Comparison of ENCODE assay signal across 8 mouse cellular contexts in the genomic region with DNA sequence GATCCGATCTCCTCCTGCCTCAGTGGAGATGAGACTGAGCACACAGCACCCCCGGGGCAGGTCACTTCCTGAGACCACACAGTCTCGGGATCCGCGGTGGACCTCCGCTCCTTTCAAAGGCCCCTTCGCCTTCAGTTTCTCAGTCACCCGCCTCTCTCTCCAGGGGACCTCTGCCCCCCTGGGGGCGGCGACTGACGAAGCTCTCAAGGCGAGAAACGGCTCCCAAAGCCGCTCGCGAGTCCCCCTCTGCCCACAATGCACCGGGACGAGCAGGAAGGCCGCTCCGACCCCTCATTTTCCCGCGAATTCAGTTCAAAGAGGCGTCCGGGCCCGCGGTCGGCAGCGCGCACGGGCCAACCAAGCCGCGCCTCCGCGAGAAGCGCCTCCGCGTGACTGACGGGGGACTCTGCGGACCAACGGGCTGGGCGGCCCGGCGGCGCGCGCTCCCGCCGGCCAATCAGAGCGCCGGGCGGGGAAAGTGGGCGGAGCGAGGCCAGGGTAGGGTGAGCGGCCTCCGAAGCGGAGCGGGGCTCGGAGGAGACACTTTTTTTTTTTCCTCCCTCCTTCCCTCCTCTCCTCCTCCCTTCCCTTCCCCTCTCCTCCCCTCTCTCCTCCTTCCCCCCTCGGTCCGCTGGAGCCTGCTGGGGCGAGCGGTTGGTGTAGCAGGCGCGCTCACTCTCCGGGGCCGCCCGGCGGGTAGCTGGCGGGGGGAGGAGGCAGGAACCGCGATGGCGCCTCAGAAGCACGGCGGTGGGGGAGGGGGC. TPM values are rescaled to one million over a fixed set of nuclear protein-coding genes. Genes with fewer than 3 reads are reported as not detected.
DNase-seq lines count a peak whose midpoint lies in the region; ATAC-seq and TF ChIP-seq lines count a peak whose summit lies in the region.

Suz12 (plus strand) TSS at position 515 of the 764 bp plus-strand sequence.

- ATAC-seq in forebrain, embryonic 12.5 days (ENCODE audit: low FRiP score): peak; percentile 95
- ATAC-seq in heart, postnatal 0 days (ENCODE audit: insufficient read depth, low read depth): peak; percentile 97
- ATAC-seq in liver, embryonic 16.5 days (ENCODE audit: low read depth): peak; percentile 93
- peak; percentile 98 for ATAC-seq in neural tube, embryonic 13.5 days (ENCODE audit: low read depth)

- H3K4me3 ChIP-seq in E14TG2a.4 (replicated peaks; ENCODE audit: low read length): peak within 1 kb of the TSS; percentile 99
- H3K4me3 ChIP-seq in forebrain, embryonic 12.5 days (replicated peaks): peak within 1 kb of the TSS; percentile 97
- H3K4me3 ChIP-seq in heart, postnatal 0 days (ENCODE audit: low read depth, low read length): peak within 1 kb of the TSS; percentile 88
- H3K4me3 ChIP-seq in liver, embryonic 16.5 days (ENCODE audit: low read depth, low read length): peak within 1 kb of the TSS; percentile 100
- H3K4me3 ChIP-seq in neural tube, embryonic 13.5 days: peak within 1 kb of the TSS; percentile 97
- H3K4me3 ChIP-seq in testis, adult 2 months (ENCODE audit: control insufficient read depth, low read depth, low read length): peak within 1 kb of the TSS; percentile 96

- peak within 1 kb of the TSS; percentile 68 for H3K4me2 ChIP-seq in forebrain, embryonic 12.5 days
- H3K4me2 ChIP-seq in heart, postnatal 0 days (ENCODE audit: low read depth, low read length): peak within 1 kb of the TSS; percentile 92
- H3K4me2 ChIP-seq in liver, embryonic 16.5 days (ENCODE audit: low read depth, low read length): peak within 1 kb of the TSS; percentile 96
- H3K4me2 ChIP-seq in neural tube, embryonic 13.5 days: peak within 1 kb of the TSS; percentile 85

- H3K36me3 ChIP-seq in E14TG2a.4 (ENCODE audit: insufficient read depth, low read length): peaks cover 27% of the 10 kb centered on the region
- peaks cover 16% of the 10 kb centered on the region for H3K36me3 ChIP-seq in forebrain, embryonic 12.5 days (replicated peaks)
- 0 out of 2 replicates have a peak, but pooled peaks cover 6% of the 10 kb centered on the region for H3K36me3 ChIP-seq in heart, postnatal 0 days (replicated peaks; ENCODE audit: control insufficient read depth, insufficient read depth, low read length)
- peaks cover 5% of the 10 kb centered on the region; the same call in 1 of the 2 replicates for H3K36me3 ChIP-seq in liver, embryonic 16.5 days (ENCODE audit: control insufficient read depth, insufficient read depth)
- peaks cover 7% of the 10 kb centered on the region for H3K36me3 ChIP-seq in neural tube, embryonic 13.5 days
- no peaks in the 10 kb centered on the region for H3K36me3 ChIP-seq in testis, adult 2 months (ENCODE audit: control insufficient read depth, insufficient read depth, low read length)

- peak; percentile 88 for TF ChIP-seq POLR2A in testis, adult 2 months (IDR thresholded peaks at IDR 0.05; ENCODE audit: control insufficient read depth, low read depth, low read length)

- H3K4me1 ChIP-seq in E14TG2a.4 (replicated peaks; ENCODE audit: low read depth, low read length): peaks cover 26% of the 10 kb centered on the region
- H3K4me1 ChIP-seq in forebrain, embryonic 12.5 days: peaks cover 7% of the 10 kb centered on the region
- no peaks in the 10 kb centered on the region; the same call in 1 of the 2 replicates for H3K4me1 ChIP-seq in heart, postnatal 0 days (ENCODE audit: control insufficient read depth, insufficient read depth)
- peaks cover 8% of the 10 kb centered on the region for H3K4me1 ChIP-seq in liver, embryonic 16.5 days (ENCODE audit: control insufficient read depth, low read depth, low read length)
- H3K4me1 ChIP-seq in neural tube, embryonic 13.5 days (replicated peaks): peaks cover 8% of the 10 kb centered on the region
- peaks cover 3% of the 10 kb centered on the region; the same call in 1 of the 2 replicates for H3K4me1 ChIP-seq in testis, adult 2 months (ENCODE audit: control insufficient read depth, insufficient read depth, low read length)

- H3K9me3 ChIP-seq in E14TG2a.4 (ENCODE audit: low read length): no peaks in the 10 kb centered on the region
- no peaks in the 10 kb centered on the region for H3K9me3 ChIP-seq in forebrain, embryonic 12.5 days
- H3K9me3 ChIP-seq in heart, postnatal 0 days (replicated peaks; ENCODE audit: control insufficient read depth, low read length): no peaks in the 10 kb centered on the region
- H3K9me3 ChIP-seq in liver, embryonic 16.5 days (replicated peaks; ENCODE audit: control insufficient read depth, low read length): no peaks in the 10 kb centered on the region
- no peaks in the 10 kb centered on the region for H3K9me3 ChIP-seq in neural tube, embryonic 13.5 days

- H3K27me3 ChIP-seq in E14TG2a.4 (ENCODE audit: insufficient read depth, low read length): no peaks in the 10 kb centered on the region
- no peaks in the 10 kb centered on the region for H3K27me3 ChIP-seq in forebrain, embryonic 12.5 days
- H3K27me3 ChIP-seq in heart, postnatal 0 days (ENCODE audit: control insufficient read depth, insufficient read depth, low read length): no peaks in the 10 kb centered on the region
- no peaks in the 10 kb centered on the region for H3K27me3 ChIP-seq in liver, embryonic 16.5 days (ENCODE audit: control insufficient read depth, insufficient read depth, low read depth, low read length)
- H3K27me3 ChIP-seq in neural tube, embryonic 13.5 days: no peaks in the 10 kb centered on the region
- no peaks in the 10 kb centered on the region for H3K27me3 ChIP-seq in testis, adult 2 months (ENCODE audit: control insufficient read depth, insufficient read depth, low read length)

- no peak for TF ChIP-seq CTCF in E14TG2a.4 (conservative IDR thresholded peaks at IDR 0.05; ENCODE audit: low read length)
- TF ChIP-seq CTCF in heart, postnatal 0 days (IDR thresholded peaks at IDR 0.05; ENCODE audit: low read depth): no peak
- peak; percentile 1; the same call in 1 of the 2 replicates for TF ChIP-seq CTCF in testis, adult 2 months (IDR thresholded peaks at IDR 0.05; ENCODE audit: control insufficient read depth, insufficient read depth, insufficient replicate concordance, low read depth, low read length)

- TF ChIP-seq EP300 in heart, postnatal 0 days (IDR thresholded peaks at IDR 0.05; ENCODE audit: low read depth): peak; percentile 62; the same call in 1 of the 2 replicates

- DNase-seq in c-Kit-positive CD71-positive TER-119-positive erythroid progenitor cells, embryonic 14.5 days (ENCODE audit: low spot score): peak; percentile 95
- DNase-seq in heart, postnatal 0 days (ENCODE audit: low spot score): peak; percentile 96
- DNase-seq in kidney, postnatal 4 days: peak; percentile 96 to 98

- H3K9ac ChIP-seq in forebrain, embryonic 12.5 days: peak within 1 kb of the TSS; percentile 95
- H3K9ac ChIP-seq in heart, postnatal 0 days (replicated peaks; ENCODE audit: low read depth, low read length): peak within 1 kb of the TSS; percentile 85
- H3K9ac ChIP-seq in liver, embryonic 16.5 days (ENCODE audit: low read depth, low read length): peak within 1 kb of the TSS; percentile 99
- peak within 1 kb of the TSS; percentile 84 for H3K9ac ChIP-seq in neural tube, embryonic 13.5 days

- WGBS in forebrain, embryonic 12.5 days: under 1% methylated on average over 69 of the region's 74 CpGs
- under 1% methylated on average over 69 of the region's 74 CpGs for WGBS in heart, postnatal 0 days
- under 1% methylated on average over 61 of the region's 74 CpGs for WGBS in liver, embryonic 16.5 days (ENCODE audit: insufficient replicate concordance)
- WGBS in neural tube, embryonic 13.5 days: under 1% methylated on average over 67 of the region's 74 CpGs

- H3K27ac ChIP-seq in forebrain, embryonic 12.5 days: peak within 1 kb of the TSS; percentile 100
- H3K27ac ChIP-seq in heart, postnatal 0 days (ENCODE audit: low read depth): peak within 1 kb of the TSS; percentile 89
- H3K27ac ChIP-seq in liver, embryonic 16.5 days (ENCODE audit: low read length): peak within 1 kb of the TSS; percentile 100
- peak within 1 kb of the TSS; percentile 98 for H3K27ac ChIP-seq in neural tube, embryonic 13.5 days (replicated peaks)
- H3K27ac ChIP-seq in testis, adult 2 months (ENCODE audit: control insufficient read depth, insufficient read depth, low read depth, low read length): peak within 1 kb of the TSS; percentile 100

RNA-seq across cellular contexts. Expression of gene Suz12, which starts in this region (rescaled TPM):
- polyA plus RNA-seq in forebrain, embryonic 12.5 days (2016; fragmentation: Nextera tagmentation; extraction: Ambion mirVana): 40.3 and 46.3 TPM in 2 replicates
- total RNA-seq in heart, postnatal 0 days (2014; rRNA removed; ENCODE audit: low replicate concordance): 17.3 and 23.0 TPM in 2 replicates
- 9.2 and 9.4 TPM in 2 replicates for polyA plus RNA-seq in heart, postnatal 0 days (2015; fragmentation: Nextera tagmentation; extraction: Ambion mirVana)
- 11.4 and 11.6 TPM in 2 replicates for polyA plus RNA-seq in liver, embryonic 16.5 days (2015; fragmentation: Nextera tagmentation; extraction: Ambion mirVana)
- polyA plus RNA-seq in neural tube, embryonic 13.5 days (2015; fragmentation: Nextera tagmentation; extraction: Ambion mirVana): 15.8 TPM in 2 replicates
- polyA plus RNA-seq in testis, adult 2 months (2012; rRNA removed): 4.8 and 6.4 TPM in 2 replicates

Comparison
In these comparisons a context has a peak if more than half of its experiments do, and no peak if none do; other contexts are left out.
1. Peak in every context shown above with its lines: DNase-seq, ATAC-seq, H3K4me3 ChIP-seq and H3K27ac ChIP-seq.